Mouse (Mus musculus) gastrocnemius, postnatal 14 days (tissue): ENCODE results near the gene Gm11567. TPM values are rescaled to one million over a fixed set of nuclear protein-coding genes. Genes with fewer than 3 reads are reported as not detected.
"Not testable (repeated sequence)": the region's sequence is repeated elsewhere in the genome, so short reads cannot be mapped to it uniquely, and the experiment has no call there.

Source experiments
- DNase-seq: peaks from one replicate; pipeline ENCODE4 v3.0.0; 2021; ENCODE audit warnings: mixed read lengths
- intact Hi-C: fragments of 180-260 bp; cut with DNase I; formaldehyde crosslinking; loops from one replicate; pipeline ENCODE4 v1.15.1; 2025; ENCODE audit warnings: low total_unique reads
- long read RNA-seq, 2 experiments: library from polyadenylated mRNA; stranded (forward); transcript quantifications; one replicate each; pipeline ENCODE4 v2.0.0; 2021
- total RNA-seq, 2 experiments: library from RNA; stranded (reverse); gene quantifications; 2 replicates each; pipeline ENCODE4 v1.2.3; 2021

Gm11567 gene
- not detected for total RNA-seq
- long read RNA-seq, experiment 1 = 0 reads
- long read RNA-seq, experiment 2 = 0 reads

DNA sequence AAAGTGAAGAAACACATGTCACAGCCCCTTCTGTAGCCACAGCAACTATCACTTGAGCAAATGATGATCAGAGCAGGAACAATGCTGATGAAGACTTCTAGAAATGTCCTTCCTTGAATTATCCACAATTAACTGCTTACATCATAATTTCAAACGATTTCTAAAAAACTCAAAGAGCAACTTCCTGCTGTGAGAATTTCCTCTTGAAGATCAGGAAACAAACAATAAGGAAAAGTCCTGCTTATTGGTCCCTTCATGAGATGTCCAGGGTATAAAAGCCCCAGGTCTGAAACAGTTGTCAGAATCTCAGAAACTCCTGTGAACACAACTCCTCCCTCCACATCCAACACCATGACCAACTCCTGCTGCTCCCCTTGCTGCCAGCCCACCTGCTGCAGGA lies at the start of gene Gm11567:
Gm11567 (plus strand) TSS at position 301 of the 400 bp plus-strand sequence.
- intact Hi-C loops, DNase-seq: not testable (repeated sequence)

DNA sequence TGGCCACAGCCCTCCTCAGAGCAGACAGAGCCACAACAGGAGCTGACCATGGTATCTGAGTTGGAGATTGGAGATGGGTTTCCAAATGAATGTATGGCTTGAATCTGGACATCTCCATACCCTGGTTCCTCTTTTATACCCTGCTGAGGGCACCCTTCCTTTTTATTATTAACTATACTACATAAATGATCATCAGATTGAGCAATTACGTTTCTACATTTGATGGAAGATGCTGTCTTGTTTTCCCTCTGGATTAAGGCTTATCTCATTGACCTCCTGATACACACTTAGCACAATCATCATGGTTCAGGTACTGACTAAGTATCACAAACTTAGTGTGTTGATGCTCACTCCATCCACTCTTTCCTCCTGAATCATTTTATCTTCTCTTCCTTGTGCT lies 41.0 kb upstream of the Gm11567 start, which contains the start of gene 2300003K06Rik:
2300003K06Rik (minus strand) TSS at position 101 of the 400 bp plus-strand sequence.
- DNase-seq = no peak
- intact Hi-C loops = no loop called here

DNA sequence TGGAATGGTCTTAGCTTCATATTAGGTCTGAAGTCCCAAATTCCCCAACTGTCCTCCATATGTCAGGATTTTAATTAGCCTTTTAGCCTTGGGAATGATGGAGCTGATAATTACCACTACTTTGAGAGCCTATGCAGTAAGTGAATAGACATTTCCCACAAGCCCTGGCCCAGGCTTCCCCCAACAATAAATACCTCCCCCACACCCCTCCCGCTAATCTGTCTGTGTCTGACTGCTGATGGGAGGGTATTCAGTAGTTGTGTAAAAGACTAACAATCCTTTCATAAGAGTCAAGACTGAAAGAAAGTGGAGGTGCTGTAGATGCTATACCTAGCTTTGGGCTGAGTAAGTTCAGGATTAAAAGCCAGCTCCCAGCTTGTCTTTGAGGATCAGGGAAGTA lies 36.8 kb upstream of the Gm11567 start:
- intact Hi-C loops = no loop called here
- no peak for DNase-seq

DNA sequence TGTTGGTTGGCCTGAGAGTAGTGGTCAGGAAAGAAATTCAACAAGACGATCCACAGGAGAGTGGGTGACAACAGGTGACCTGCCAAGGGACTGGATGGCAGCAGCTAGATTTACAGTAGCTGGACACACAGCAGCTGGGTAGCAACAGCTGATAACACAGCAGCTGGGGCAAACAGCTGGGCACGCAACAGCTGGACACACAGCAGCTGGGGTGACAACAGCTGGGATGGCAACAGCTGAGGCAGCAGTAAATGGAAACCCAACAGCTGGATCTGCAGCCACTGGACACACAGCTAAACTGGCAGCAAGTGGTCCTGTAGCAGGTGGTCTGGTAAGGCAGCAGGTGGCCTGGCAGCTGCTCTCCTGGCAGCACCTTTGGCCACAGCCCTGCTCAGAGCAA lies 32.2 kb upstream of the Gm11567 start:
- intact Hi-C loops = no loop called here
- no peak for DNase-seq

DNA sequence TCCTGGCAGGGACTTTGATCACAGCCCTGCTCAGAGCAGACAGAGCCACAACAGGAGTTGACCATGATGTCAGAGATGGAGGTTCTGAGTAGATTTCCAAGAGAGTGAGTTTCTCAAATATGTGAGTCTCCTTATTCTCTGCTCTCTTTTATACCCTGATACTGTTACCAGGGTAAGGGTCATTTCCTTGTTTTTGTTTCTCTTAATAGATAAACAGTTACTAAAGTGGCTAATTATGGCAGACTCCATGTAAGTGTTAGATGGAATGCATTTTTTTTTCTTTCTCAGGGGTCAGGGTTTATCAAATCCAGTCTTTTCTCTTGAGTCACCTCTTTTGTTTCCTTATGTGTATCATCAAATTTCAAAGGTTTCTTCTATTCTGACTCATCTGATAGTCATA lies 27.5 kb upstream of the Gm11567 start, which contains the start of gene Krtap4-16:
Krtap4-16 (minus strand) TSS at position 101 of the 400 bp plus-strand sequence.
- DNase-seq = no peak
- intact Hi-C loops = no loop called here

DNA sequence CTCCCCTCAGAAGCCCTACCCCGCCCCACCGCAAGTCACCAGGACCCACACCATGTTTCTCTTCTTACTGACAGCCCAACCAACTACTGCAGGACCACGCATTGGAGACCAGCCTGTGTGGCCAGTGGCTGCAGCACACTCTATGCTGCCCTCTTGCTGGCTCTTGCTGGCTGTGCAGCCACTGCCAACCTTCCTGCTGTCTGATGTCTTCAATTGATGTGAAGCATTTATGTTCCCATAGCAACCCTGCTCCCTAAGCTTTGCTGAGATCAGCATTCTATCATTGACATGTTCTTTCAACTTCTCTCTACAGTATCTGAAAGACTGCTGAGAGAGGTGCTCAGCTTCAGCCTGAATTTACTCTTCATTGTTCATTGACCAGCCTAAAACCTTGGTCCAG lies 24.9 kb upstream of the Gm11567 start:
- no peak for DNase-seq
- intact Hi-C loops = no loop called here

DNA sequence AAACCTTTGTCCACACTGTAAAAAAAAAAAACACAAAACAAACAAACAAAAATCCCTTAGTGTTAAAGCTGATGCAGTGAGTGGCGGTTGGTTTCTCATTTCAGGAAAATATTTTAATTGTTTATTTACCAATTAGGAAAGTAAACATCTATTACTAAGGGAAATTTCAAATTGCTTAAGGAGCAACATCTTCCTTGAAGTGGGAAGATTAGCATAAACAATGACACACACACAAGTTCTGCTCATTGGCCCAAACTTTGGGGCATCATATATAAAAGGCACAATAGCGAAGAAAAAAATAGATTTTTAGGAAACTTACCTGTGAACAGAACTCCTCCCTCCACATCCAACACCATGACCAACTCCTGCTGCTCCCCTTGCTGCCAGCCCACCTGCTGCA lies 21.4 kb upstream of the Gm11567 start, which contains the start of gene Gm11568:
Gm11568 (plus strand) TSS at position 301 of the 400 bp plus-strand sequence.
- intact Hi-C loops = no loop called here
- DNase-seq = no peak

DNA sequence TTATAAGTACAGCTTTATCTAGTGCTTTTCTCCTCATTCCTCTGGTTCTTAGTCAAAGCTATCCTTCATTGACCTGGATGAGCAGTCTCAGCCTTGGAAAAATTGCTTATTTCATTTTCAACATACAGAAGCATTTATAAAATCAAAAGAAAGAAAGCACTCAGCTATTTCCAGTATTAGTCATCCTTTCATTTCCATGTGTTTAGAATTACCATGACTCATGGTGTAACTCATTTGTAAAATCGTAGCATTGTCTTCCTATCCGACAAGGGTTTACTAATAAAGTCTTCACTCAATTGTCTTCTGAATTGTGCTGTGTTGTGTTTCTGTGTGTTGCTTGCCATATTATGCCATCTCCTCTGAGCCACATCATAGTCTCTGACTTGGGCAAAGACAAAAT lies 20.2 kb upstream of the Gm11567 start:
- DNase-seq = no peak
- intact Hi-C loops = no loop called here

DNA sequence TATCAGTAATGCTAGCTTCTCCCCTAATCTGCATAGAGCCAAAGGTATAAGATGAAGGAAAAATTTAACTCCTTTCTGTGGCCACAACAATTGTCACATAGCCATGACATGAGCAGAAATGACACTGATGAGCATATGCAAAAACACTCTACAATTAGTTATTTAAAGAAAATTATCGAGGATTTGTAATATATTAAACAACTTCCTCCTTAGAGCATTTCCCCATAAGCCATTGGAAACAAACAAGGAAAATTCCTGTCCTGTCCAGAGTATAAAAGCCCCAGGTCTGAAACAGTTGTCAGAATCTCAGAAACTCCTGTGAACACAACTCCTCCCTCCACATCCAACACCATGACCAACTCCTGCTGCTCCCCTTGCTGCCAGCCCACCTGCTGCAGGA lies 14.8 kb upstream of the Gm11567 start, which contains the start of gene Gm11559:
Gm11559 (plus strand) TSS at position 301 of the 400 bp plus-strand sequence.
- intact Hi-C loops, DNase-seq: not testable (repeated sequence)

DNA sequence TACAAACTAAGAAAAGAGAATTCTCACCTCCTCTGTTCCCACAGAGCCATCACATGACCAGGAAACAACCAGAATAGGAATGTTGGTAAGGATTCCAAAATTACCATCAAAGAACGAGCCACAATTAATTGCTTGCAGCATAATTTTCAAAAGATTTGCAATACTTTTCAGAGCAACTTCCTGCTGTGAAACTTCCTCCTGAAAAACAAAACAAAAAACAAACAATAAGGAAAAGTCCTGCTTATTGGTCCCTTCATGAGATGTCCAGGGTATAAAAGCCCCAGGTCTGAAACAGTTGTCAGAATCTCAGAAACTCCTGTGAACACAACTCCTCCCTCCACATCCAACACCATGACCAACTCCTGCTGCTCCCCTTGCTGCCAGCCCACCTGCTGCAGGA lies 5.9 kb upstream of the Gm11567 start, which contains the start of gene Krtap9-1:
Krtap9-1 (plus strand) TSS at position 301 of the 400 bp plus-strand sequence.
- DNase-seq, intact Hi-C loops: not testable (repeated sequence)

DNA sequence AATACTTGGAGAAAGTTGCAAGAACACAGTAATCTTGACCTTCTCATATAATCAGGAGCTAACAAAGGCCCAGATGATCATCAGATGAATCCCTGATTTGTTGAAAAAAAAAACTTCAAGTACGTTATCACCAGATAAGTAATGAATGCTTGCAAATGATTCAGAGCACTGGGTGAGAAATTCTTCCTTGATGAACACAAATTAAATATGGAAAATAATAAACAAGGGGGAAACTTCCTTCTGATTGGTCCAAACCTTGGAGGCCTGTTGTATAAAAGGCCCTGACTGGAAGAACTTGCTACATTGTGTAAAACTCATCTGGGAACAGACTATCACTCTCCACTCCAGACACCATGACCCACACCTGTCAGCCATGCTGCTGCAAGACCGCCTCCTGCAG lies 28.6 kb downstream of the Gm11567 start, which contains the start of gene Krtap31-1:
Krtap31-1 (plus strand) TSS at position 301 of the 400 bp plus-strand sequence.
- intact Hi-C loops = no loop called here
- no peak for DNase-seq

DNA sequence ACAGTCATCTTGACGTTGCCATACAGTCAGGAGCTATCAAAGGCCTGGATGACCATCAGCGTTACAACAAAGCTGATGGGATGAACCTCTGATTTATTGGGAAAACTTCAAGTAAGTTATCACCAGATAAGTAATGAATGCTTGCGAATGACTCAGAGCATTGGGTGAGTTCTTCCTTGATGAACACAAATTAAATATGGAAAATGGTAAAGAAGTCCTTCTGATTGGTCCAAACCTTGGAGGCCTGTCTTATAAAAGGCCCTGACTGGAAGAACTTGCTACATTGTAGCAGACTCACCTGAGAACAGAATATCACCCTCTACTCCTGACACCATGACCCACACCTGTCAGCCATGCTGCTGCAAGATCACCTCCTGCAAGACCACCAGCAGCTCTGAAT lies 35.5 kb downstream of the Gm11567 start, which contains the start of gene Gm11565:
Gm11565 (plus strand) TSS at position 301 of the 400 bp plus-strand sequence.
- intact Hi-C loops = no loop called here
- no peak for DNase-seq

Other genes starting within 250 kb of the Gm11567 start
- not detected for gene Krtap4-2, start 244.1 kb upstream of the Gm11567 start, total RNA-seq
- not detected for gene Krtap4-7, start 235.1 kb upstream of the Gm11567 start, total RNA-seq
- not detected for gene Gm11555, start 229.0 kb upstream of the Gm11567 start, total RNA-seq
- gene Gm11563, start 220.2 kb upstream of the Gm11567 start, total RNA-seq = not detected
- not detected for gene Krtap4-6, start 213.2 kb upstream of the Gm11567 start, total RNA-seq
- not detected for gene Gm14190, start 188.4 kb upstream of the Gm11567 start, total RNA-seq
- gene Gm14180, start 144.9 kb upstream of the Gm11567 start, total RNA-seq = not detected
- not detected for gene Gm11595, start 106.3 kb upstream of the Gm11567 start, total RNA-seq
- gene Krtap4-8, start 98.5 kb upstream of the Gm11567 start, total RNA-seq = not detected
- not detected for gene Krtap4-9, start 94.0 kb upstream of the Gm11567 start, total RNA-seq
- not detected for gene Gm11596, start 85.7 kb upstream of the Gm11567 start, total RNA-seq
- not detected for gene Gm11569, start 80.3 kb upstream of the Gm11567 start, total RNA-seq
- not detected for gene Gm11554, start 74.7 kb upstream of the Gm11567 start, total RNA-seq
- gene Krtap4-13, start 69.3 kb upstream of the Gm11567 start, total RNA-seq = not detected
- not detected for gene Gm11564, start 63.5 kb upstream of the Gm11567 start, total RNA-seq
- not detected for gene 2300003K06Rik, start 41.1 kb upstream of the Gm11567 start, total RNA-seq
- gene Krtap4-16, start 27.6 kb upstream of the Gm11567 start, total RNA-seq = not detected
- not detected for gene Gm11568, start 21.3 kb upstream of the Gm11567 start, total RNA-seq
- gene Gm11559, start 14.7 kb upstream of the Gm11567 start, total RNA-seq = not detected
- gene Krtap9-1, start 5.8 kb upstream of the Gm11567 start, total RNA-seq = not detected
- gene Krtap31-1, start 28.7 kb downstream of the Gm11567 start, total RNA-seq = not detected
- gene Gm11565, start 35.6 kb downstream of the Gm11567 start, total RNA-seq = not detected
- not detected for gene Krtap31-2, start 57.1 kb downstream of the Gm11567 start, total RNA-seq
- gene Krtap9-5, start 69.3 kb downstream of the Gm11567 start, total RNA-seq = not detected
- gene Krtap29-1, start 99.9 kb downstream of the Gm11567 start, total RNA-seq = not detected
- not detected for gene Krtap16-1, start 107.4 kb downstream of the Gm11567 start, total RNA-seq
- gene Krtap17-1, start 114.8 kb downstream of the Gm11567 start, total RNA-seq = not detected
- under 1 TPM in 1 of 2 experiments, not detected in 1; 0.16 TPM for gene Krt33a, start 137.0 kb downstream of the Gm11567 start, total RNA-seq
- gene Krt33b, start 150.7 kb downstream of the Gm11567 start, total RNA-seq = under 1 TPM in 1 of 2 experiments, not detected in 1; 0.31 TPM
- not detected for gene Krt34, start 162.4 kb downstream of the Gm11567 start, total RNA-seq
- gene Krt31, start 171.4 kb downstream of the Gm11567 start, total RNA-seq = not detected
- not detected for gene Krt32, start 209.0 kb downstream of the Gm11567 start, total RNA-seq
- gene Krt35, start 217.1 kb downstream of the Gm11567 start, total RNA-seq = not detected
- gene Krt36, start 226.4 kb downstream of the Gm11567 start, total RNA-seq = not detected
- gene Krt13, start 242.4 kb downstream of the Gm11567 start, total RNA-seq = not detected